Mouse (Mus musculus) embryonic facial prominence, embryonic 14.5 days (tissue): ENCODE measurements around the gene Rab11fip4. TPM values are rescaled to one million over a fixed set of nuclear protein-coding genes. Genes with fewer than 3 reads are reported as not detected.

Source experiments
- ATAC-seq: fragments of 200-750 bp; cut with Nextera tagmentation; 2 replicates; pipeline ENCODE4 v1.8.0; 2017; ENCODE audit warnings: low read depth, moderate number of reproducible peaks, moderate TSS enrichment
- DNase-seq: peaks from one replicate; pipeline ENCODE4 v3.0.0-alpha.2; 2015; ENCODE audit warnings: low spot score
- H3K27ac ChIP-seq: fragments of 300-500 bp; sonication (generic); replicated peaks from 2 replicates; pipeline ENCODE4 v1.5.1; 2014; ENCODE audit warnings: low read depth, mild to moderate bottlenecking, low read length, moderate library complexity
- H3K27me3 ChIP-seq: fragments of 300-500 bp; sonication (generic); replicated peaks from 2 replicates; pipeline ENCODE4 v1.6.1; 2014; ENCODE audit warnings: low read length; ENCODE audit not compliant: control insufficient read depth, insufficient read depth
- H3K36me3 ChIP-seq: fragments of 300-500 bp; sonication (generic); 2 replicates; pipeline ENCODE4 v1.6.1; 2014; ENCODE audit warnings: low read length, mixed read lengths; ENCODE audit not compliant: control insufficient read depth, insufficient read depth
- H3K4me1 ChIP-seq: fragments of 300-500 bp; sonication (generic); 2 replicates; pipeline ENCODE4 v1.6.1; 2014; ENCODE audit warnings: antibody characterized with exemption, low read length; ENCODE audit not compliant: control insufficient read depth, insufficient read depth
- H3K4me2 ChIP-seq: fragments of 300-500 bp; sonication (generic); 2 replicates; pipeline ENCODE4 v1.6.1; 2014; ENCODE audit warnings: low read depth, mild to moderate bottlenecking, low read length, moderate library complexity, mixed read lengths
- H3K4me3 ChIP-seq: fragments of 300-500 bp; sonication (generic); 2 replicates; pipeline ENCODE4 v1.5.1; 2014; ENCODE audit warnings: low read depth, mild to moderate bottlenecking, low read length
- H3K9ac ChIP-seq: fragments of 300-500 bp; sonication (generic); 2 replicates; pipeline ENCODE4 v1.6.1; 2014; ENCODE audit warnings: low read depth, mild to moderate bottlenecking, low read length, moderate library complexity, mixed read lengths
- H3K9me3 ChIP-seq: fragments of 300-500 bp; sonication (generic); 2 replicates; pipeline ENCODE4 v1.6.1; 2016; ENCODE audit warnings: low read length; ENCODE audit not compliant: control insufficient read depth
- WGBS: fragments of 180-500 bp; shearing (Covaris S2); extraction: QIAGEN DNeasy Blood & Tissue Kit; methylation state at CpG from one replicate; pipeline ENCODE4 v1.1.7; 2014; 5-methylcytosine and 5-hydroxymethylcytosine counted together
- polyA plus RNA-seq: library from polyadenylated mRNA; unstranded; fragments of >200 nt; fragmentation: Nextera tagmentation; extraction: Ambion mirVana; gene quantifications from 2 replicates; pipeline ENCODE4 v1.2.1, GENCODE M21; 2014

The Rab11fip4 gene
- polyA plus RNA-seq, 1 experiment from 2014 or later: 5.4 TPM

DNA sequence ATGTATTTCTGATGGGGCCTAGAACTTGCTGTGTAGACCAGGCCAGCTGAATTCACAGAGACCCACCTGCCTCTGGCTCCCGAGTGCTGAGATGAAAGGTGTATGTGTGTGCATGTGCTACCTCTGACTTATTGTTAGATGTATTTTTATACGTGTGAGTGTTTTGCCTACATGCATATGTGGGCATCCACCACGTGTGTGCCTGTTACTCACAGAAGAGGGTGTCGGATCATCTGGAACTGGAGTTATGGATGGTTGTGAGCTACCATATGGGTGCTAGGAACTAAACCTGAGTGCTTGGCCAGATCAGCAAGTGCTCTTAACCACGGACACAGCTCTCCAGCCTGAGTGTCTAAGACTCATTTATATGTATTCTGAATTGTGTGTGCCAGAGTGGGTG, 90.2 kb downstream of the Rab11fip4 start:
- Histone ChIP-seq H3K9ac (no peak overlapping the region), H3K4me2 (no peak overlapping the region), H3K4me3 (no peak overlapping the region), H3K27me3 (no peaks in the 10 kb centered on the region), H3K36me3 (peaks cover 11% of the 10 kb centered on the region; the same call in 1 of the 2 replicates), H3K27ac (no peak overlapping the region), H3K9me3 (no peaks in the 10 kb centered on the region), H3K4me1 (no peaks in the 10 kb centered on the region)
- no peak for DNase-seq
- no peak for ATAC-seq
- WGBS: 86% methylated on average over 5 of the region's 5 CpGs

DNA sequence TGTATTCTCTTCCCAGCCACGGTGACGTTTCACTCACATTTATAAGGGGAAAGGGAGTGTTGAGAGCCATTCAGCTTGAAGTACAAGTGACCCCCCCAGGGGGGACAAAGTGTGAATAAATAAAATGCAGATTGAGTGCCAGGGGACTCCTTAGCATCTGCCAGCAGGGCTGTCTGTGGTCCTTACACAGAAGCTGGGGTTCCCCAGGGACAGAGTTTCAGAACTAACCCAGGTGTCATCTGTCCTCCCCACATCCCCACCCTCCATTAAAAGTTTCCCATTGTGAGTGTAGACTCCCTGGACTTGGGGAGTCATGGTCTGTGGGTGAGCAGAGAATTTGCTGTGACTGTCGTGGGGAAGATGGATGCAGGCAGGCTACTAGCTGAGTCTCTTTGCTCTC, 90.8 kb downstream of the Rab11fip4 start:
- no peaks in the 10 kb centered on the region for H3K9me3 ChIP-seq
- H3K9ac ChIP-seq: no peak overlapping the region
- H3K27me3 ChIP-seq: no peaks in the 10 kb centered on the region
- no peak overlapping the region for H3K4me3 ChIP-seq
- no peak overlapping the region for H3K4me2 ChIP-seq
- H3K36me3 ChIP-seq: peaks cover 11% of the 10 kb centered on the region; the same call in 1 of the 2 replicates
- no peak for DNase-seq
- no peaks in the 10 kb centered on the region for H3K4me1 ChIP-seq
- WGBS: 63% methylated on average over 3 of the region's 3 CpGs
- ATAC-seq: no peak
- no peak overlapping the region for H3K27ac ChIP-seq

DNA sequence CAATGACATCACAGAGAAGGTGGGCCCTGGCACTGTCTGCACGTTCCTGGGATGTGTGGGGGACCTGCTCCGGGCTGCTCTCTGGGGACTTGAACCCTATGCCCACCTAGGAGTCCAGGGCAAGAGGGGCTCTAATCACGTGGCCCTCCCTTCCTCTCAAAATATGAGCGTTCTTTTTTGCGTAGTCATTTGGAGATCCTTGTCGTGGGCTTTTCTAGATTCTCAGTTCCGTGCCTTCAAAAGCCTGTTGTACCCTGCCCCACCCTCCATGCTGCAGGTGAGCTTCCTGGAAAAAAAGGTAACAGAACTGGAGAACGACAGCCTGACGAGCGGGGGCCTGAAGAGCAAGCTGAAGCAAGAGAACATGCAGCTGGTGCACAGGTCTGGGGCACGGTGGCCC, 94.1 kb downstream of the Rab11fip4 start:
- Histone ChIP-seq H3K9ac (no peak overlapping the region), H3K4me2 (no peak overlapping the region), H3K4me3 (no peak overlapping the region), H3K27me3 (no peaks in the 10 kb centered on the region), H3K27ac (no peak overlapping the region), H3K36me3 (peaks cover 14% of the 10 kb centered on the region), H3K9me3 (no peaks in the 10 kb centered on the region), H3K4me1 (no peaks in the 10 kb centered on the region)
- DNase-seq (no peak), ATAC-seq (no peak)
- 83% methylated on average over 11 of the region's 11 CpGs for WGBS

DNA sequence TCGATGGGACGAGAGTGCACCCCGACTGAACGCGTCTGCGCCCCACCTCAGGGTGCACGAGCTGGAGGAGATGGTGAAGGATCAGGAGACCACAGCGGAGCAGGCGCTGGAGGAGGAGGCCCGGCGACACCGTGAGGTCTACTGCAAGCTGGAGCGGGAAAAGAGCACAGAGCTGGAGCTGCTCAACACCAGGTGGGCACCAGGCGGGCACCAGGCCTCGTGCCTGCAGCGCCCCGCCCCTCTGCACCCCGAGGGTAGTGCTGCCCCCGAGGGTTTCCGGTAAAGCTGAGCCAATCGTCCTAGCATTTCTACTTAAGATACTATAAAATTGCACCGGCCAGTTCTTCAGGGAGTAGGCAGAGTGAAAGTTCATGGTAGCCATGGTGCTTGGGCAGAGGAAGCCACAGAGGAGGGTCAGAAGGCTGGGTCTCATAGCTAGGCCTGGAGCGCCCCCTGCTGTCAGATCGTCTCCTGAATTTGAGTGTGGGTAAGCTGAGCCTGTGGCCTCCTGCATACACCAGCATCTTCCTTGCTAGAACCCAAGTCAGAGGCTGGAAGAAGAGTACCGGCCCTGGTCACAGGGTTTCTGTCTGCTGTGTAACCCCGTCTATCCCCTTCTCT, 95.6 kb downstream of the Rab11fip4 start:
- no peaks in the 10 kb centered on the region for H3K27me3 ChIP-seq
- H3K27ac ChIP-seq: no peak overlapping the region
- WGBS: 61% methylated on average over 23 of the region's 26 CpGs
- H3K4me2 ChIP-seq: no peak overlapping the region
- no peak overlapping the region for H3K4me3 ChIP-seq
- H3K9me3 ChIP-seq: no peaks in the 10 kb centered on the region
- H3K9ac ChIP-seq: no peak overlapping the region
- peak; percentile 76; the same call in 1 of the 2 replicates for ATAC-seq
- peaks cover 18% of the 10 kb centered on the region for H3K36me3 ChIP-seq
- H3K4me1 ChIP-seq: no peaks in the 10 kb centered on the region
- DNase-seq: peak; percentile 89

DNA sequence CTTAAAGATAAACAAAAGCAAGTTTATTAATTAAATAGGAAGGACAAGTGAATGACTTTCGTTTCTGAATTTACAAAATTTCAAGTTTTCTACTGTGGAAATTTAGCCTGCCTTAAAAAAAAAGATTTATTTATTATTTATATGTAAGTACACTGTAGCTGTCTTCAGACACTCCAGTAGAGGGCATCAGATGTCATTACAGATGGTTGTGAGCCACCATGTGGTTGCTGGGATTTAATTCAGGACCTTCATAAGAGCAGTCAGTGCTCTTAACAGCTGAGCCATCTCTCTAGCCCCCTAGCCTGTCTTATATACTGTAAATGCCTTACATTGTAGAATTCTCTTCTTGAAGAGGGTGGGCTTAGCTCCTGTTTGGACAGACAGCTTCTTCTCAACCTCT, 98.9 kb downstream of the Rab11fip4 start:
- 82% methylated on average over 1 of the region's 1 CpGs for WGBS
- H3K4me1 ChIP-seq: no peaks in the 10 kb centered on the region
- no peak overlapping the region for H3K9ac ChIP-seq
- no peaks in the 10 kb centered on the region for H3K9me3 ChIP-seq
- no peak overlapping the region for H3K27ac ChIP-seq
- no peaks in the 10 kb centered on the region for H3K27me3 ChIP-seq
- H3K4me3 ChIP-seq: no peak overlapping the region
- peaks cover 28% of the 10 kb centered on the region for H3K36me3 ChIP-seq
- H3K4me2 ChIP-seq: no peak overlapping the region
- no peak for DNase-seq
- ATAC-seq: no peak

DNA sequence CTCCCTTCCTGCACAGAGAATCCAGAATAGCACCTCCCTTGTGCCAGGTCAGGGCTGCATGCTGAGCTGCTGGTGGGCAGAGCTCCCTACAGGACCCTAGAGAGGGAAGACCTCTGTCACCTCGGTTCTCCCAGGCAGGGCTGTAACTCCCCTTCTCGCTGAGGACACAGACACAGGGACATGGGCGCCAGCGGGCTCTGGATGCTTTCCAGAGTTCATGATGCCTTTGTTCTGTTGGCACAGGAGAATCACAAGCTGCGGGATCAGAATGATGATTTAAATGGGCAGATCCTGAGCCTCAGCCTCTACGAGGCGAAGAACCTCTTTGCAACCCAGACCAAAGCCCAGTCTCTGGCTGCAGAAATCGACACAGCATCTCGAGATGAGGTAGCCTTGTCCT, 100.5 kb downstream of the Rab11fip4 start:
- no peak for ATAC-seq
- no peak overlapping the region for H3K4me3 ChIP-seq
- H3K9me3 ChIP-seq: no peaks in the 10 kb centered on the region
- H3K4me1 ChIP-seq: 0 out of 2 replicates have a peak, but pooled peaks cover under 1% of the 10 kb centered on the region
- WGBS: 88% methylated on average over 9 of the region's 9 CpGs
- H3K9ac ChIP-seq: no peak overlapping the region
- H3K4me2 ChIP-seq: no peak overlapping the region
- peaks cover 24% of the 10 kb centered on the region for H3K36me3 ChIP-seq
- no peak overlapping the region for H3K27ac ChIP-seq
- no peak for DNase-seq
- H3K27me3 ChIP-seq: no peaks in the 10 kb centered on the region

DNA sequence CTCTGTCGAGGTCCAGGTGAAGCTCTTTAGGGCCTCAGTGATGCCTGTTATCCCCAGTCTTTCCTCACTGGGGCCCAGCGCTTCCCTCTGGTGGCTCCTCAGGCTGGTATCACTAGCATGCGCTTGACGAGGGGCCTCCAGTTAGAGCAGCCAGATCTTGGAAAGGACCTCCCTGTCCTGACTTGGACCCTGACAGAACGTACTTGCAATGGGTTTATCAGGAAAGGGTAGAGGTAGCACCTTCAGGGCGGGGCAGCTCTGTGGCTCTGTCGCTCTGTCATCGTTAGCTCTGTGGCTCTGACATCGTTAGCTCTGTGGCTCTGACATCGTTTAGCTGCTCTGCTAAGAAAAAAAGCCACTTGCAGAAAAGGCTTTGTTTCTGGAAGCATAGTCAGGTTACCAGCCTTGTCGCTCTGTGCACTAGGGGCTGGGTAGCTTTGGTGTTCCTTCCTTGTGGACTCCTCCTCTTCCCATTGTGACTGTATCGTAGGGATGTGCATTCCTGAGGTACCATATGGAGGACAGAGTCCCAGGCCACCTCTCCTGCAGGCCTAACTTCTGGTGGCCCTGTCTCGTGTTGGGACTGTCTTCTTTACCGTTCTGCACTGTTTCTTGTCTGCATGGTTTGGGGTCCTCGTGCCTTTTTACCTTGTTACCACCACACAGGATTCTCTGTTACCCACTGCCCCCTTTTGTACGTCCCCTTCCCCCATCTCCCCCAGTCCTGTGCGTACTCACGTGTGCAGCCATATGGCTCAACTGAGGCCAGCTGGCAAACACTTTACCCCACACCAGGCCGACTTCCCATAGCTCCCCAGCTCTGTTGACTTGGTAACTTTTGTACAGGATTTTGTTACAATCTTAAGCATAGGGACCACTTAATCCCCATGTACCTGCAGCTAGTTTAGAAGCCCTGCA, 105.6 kb downstream of the Rab11fip4 start:
- DNase-seq: no peak

DNA sequence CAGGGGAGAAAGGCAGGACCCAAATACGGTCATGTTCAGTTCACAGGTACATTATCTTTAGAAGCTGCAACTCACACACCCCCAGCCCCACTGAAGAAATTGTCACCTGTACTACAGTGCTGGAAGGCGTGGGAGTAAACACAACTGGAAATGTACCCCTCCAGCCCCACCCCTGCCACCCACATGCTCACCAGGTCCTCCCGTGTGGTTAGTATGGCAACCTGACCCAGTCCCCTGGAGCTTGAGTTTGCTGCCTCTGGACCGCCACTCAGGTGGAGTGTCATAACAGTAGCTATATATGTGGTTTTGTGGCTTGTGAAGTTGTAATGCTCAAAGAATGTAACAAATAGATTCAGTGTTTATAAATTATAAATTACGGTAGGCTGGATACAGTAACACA, 107.1 kb downstream of the Rab11fip4 start:
- 73% methylated on average over 5 of the region's 5 CpGs for WGBS

More for the DNA sequence above, 105.6 kb downstream of the Rab11fip4 start:
- 52% methylated on average over 19 of the region's 19 CpGs for WGBS
- Histone ChIP-seq H3K4me2 (no peak overlapping the region), H3K36me3 (peaks cover 24% of the 10 kb centered on the region), H3K9me3 (no peaks in the 10 kb centered on the region), H3K4me1 (peaks cover 14% of the 10 kb centered on the region), H3K9ac (no peak overlapping the region), H3K4me3 (no peak overlapping the region), H3K27me3 (no peaks in the 10 kb centered on the region), H3K27ac (peak overlapping the region; percentile 74)
- ATAC-seq: peak; percentile 20; the same call in 1 of the 2 replicates

More for the DNA sequence above, 107.1 kb downstream of the Rab11fip4 start:
- H3K9ac ChIP-seq: no peak overlapping the region
- H3K4me3 ChIP-seq: no peak overlapping the region
- no peak overlapping the region for H3K4me2 ChIP-seq
- H3K4me1 ChIP-seq: peaks cover 26% of the 10 kb centered on the region
- peaks cover 10% of the 10 kb centered on the region for H3K36me3 ChIP-seq
- no peaks in the 10 kb centered on the region for H3K9me3 ChIP-seq
- H3K27ac ChIP-seq: 0 out of 2 replicates have a peak overlapping the region, but pooled peaks have one; percentile 59
- H3K27me3 ChIP-seq: no peaks in the 10 kb centered on the region
- ATAC-seq (no peak), DNase-seq (no peak)
